Mouse (Mus musculus): Measurements from ENCODE around the gene Fahd2a. TPM values are rescaled to one million over a fixed set of nuclear protein-coding genes. Genes with fewer than 3 reads are reported as not detected.

The Fahd2a gene
- 10 to 100 TPM; 19.1 to 24.8 (median 21.9) TPM for total RNA-seq (2022)

DNA sequence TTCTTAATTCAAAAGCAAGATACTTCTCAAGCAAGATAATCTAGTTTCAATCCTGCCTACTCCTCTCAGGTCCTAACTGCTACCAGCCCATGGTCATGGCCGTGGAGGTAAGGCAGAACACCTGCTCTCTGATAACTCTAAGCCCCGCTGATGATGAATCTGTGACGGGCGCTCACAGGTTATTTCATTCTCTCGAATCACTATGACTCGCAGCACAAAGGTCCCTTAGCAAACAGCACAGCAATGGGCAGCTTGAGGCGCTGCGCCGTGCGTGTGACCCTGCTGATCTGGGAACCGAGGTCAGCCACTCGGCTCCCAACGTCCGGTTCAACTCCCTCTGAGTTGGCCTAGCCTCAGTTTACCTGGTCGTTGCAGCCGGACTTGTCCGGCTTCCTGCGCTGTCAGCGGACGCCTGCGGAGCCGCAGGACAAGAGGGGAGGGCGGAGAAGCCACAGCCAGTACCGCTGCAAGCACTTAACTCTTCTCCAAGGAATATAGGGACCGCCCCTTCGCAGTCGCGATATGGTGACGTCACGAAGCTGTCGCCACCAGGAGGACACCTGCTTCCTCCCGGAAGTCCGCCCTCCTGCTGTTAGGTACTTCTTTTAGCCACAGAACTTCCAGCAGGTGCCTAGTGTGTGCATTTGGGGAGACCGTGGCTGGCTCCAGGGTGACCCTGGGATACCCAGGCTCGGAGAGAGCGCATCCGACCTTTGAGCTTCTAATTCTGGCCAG lies at the start of gene Fahd2a:
Gene Fahd2a, minus strand, starts transcription at position 511 of the 735 bp plus-strand sequence.
- DNase-seq (ENCODE audit: low spot score in 2 of 2), result peak; percentile 82 to 85

DNA sequence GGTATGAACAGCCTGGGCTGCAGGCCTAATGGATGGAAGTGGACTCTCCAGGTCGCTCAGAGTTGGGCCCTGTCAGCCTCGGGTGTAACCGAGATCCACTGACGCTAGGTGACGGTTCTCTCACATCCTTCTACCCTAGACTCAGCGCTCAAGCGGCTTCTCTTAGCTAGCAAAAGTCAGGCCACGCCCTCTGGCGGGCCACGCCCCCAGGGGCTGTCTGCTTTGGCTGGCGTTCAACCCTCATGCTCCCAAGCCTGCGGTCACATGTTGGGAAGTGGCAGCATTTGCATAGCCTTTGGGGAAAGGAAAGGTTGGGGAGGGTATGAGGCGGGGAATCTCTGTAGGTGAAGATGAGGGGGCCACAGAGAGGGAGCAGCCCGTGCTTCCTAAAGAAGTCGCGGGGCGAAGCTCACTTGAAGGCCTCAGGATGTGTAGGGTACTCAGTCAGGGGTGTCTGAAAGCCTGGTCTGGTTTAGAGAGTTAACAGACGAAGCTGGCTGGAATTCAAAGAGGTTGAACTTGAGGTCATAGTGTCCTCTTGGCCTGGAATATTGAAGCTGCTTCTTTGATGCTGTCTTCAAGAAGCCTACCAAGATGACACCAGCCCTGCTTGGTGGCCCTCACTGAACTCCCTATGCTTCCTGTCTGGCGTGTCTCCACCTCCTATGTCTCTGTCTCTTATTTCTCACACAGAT lies 40.3 kb upstream of the Fahd2a start:
- DNase-seq (ENCODE audit: low spot score in 2 of 2), result no peak

DNA sequence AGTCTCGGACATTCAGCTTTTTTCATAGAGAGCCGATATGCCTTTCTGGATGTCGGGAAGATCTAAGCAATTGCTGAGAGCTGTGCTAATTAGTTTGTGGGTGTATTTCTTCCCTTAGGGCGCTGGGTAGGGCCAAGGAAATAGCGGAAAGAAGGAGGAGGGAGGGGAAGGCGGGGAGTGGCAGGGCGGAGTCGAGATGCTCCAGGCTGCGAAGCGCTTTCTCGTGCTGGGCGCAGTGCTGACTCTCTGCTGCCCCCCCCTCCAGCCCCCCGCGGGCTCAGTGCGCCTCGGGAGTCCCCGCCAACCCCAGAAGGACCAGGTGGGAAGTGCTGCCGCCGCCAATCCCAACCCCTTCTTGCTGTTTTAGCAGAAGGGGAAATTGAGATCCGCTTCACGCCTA lies 38.6 kb upstream of the Fahd2a start:
- no peak for DNase-seq (ENCODE audit: low spot score in 2 of 2)

DNA sequence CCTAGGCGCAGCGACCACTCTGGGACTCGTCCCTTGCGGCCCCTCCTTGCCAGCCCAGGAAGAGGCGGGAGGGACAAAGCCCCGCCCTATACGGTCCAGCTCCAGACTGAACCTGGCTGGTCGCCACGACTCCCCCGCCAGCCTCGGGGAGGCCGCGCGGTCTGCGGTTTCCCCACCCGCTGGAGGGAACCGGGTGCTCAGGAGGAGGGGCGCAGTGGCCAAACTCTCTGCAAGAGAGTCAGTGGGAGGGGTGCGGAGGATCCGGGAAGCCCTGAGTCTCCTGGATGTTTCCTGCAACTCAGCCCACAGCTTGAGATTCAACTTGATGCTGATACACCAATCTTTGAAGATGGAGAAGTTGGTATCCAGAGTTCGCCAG lies 38.2 kb upstream of the Fahd2a start:
- no peak for DNase-seq (ENCODE audit: low spot score in 2 of 2)

DNA sequence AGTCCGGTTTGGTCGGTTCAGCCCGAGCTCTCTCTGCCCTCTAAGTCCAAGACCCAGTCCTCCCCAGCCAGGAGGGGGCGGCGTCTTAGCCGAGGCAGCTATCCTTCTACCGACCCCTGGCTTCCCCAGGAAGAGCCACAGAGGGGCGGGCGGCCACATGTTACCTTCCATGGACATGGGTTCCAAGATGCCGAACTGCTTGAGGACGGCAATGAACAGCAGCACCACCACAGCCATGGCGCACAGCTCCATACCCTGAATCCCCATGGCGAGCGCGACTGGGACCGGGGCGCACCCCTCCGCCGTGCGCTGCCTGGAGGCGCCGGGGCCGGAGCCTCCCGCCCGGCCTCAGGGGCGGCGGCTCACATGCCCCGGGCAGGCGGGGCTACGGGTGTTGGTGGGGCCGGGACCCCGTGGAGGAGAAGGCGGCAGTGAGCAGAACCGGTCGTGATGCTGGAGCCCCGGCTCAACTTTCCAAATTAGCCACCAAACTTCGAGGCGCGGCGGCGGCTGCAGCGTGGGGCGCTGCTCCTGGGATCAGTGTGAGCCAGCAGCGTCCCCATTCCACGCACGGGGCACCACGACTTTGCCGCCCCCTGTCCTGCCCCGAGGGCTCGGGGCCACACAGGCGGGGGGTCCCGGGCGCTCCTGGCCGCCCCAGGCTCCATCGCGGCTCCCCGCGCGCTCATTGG lies 37.6 kb upstream of the Fahd2a start:
- DNase-seq (ENCODE audit: low spot score in 2 of 2), result no peak

DNA sequence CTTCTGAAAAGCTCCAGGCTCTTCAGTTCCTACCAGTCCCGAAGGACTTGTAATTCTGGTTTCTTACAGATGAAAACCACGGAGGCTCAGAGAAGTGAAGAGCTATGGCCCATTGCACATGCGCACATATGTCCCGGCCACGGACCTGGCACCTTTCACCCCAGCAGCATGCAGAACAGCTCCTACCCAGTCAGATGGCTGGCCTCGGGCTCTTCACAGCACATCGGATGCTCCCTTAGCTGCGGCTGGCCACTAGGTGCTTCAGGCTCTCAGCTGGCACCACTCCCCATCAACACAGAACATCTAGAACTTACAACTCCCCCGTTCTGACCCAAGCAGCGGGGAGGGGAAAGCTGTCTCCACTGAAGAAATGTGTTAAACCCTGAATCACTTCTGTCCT lies 35.4 kb upstream of the Fahd2a start:
- no peak for DNase-seq (ENCODE audit: low spot score in 2 of 2)

DNA sequence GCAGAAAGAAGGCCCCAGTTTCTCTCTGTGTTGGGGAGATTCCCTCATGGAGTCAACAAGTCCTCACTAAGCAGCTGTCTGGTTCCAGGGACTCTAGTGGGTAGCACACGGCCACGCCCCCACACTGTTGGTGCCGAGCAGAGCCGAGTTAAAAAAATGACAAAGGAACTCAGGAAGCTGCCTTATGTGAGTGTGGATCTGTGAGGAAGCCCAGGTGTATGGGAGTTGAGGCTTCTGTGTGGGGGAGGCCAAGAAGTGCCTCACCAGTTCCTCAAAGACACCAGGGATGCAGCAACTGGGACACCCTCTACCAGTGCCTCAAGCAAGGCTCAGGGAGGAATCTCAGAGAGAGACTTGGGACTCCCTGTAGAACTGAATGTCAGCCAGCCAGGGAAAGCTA lies 34.8 kb upstream of the Fahd2a start:
- DNase-seq (ENCODE audit: low spot score in 2 of 2), result peak in 1 of 2 experiments; percentile 66

DNA sequence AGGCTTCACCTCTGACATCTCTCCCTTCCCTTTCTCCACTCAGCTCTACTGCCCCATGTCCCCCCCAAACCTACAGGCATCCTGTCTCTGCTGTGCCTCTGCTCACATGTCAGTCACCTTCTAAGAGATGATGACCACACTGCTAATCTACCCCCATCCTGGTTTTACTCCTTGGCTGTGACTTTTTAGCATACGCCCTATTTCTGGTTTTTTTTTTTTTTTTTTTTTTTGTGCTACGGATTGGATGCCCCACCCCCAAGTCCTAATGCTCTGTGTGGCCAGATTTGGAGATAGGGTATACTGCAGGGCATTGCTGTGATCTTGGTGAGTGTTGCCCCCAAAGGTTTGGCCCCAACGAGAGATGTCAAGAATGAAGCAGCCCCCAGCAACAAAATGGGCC lies 27.9 kb upstream of the Fahd2a start:
- no peak for DNase-seq (ENCODE audit: low spot score in 2 of 2)

DNA sequence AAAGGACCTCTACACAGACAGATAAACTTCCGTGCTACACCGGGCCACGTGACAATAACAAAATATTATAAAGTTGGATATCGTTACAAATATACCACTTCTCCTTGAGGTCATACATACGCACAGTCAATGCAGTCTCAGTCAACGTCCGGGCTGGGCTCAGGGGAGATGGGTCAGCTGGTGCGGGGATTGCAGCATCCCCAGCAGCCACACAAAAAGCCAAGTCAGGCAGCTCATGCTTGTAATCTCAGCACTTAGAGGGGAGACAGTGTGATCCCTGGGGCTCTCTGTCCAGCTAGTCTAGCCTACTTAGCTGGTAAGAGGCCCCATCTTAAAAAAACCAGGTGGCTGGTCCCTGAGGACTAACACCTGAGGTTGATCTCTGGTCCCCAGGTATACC lies 26.9 kb upstream of the Fahd2a start:
- no peak for DNase-seq (ENCODE audit: low spot score in 2 of 2)

DNA sequence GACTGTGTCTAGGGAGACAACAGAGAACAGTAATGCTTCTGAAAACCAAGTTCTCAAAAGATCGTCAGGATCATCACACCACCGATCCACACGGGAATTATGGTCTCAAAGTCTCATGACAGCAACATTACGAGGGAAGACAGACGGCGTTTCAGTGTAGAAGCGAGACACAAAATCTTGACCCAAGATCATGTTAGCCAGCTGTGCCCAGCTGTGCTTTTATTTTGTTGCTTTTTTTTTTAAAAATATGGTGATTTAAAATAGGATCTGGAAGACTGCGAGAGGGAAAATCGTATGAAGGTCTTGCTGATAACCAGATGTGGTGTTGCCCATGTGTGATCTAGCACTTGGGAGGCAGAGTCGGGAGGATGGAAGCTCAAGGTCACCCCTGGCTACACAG lies 26.3 kb upstream of the Fahd2a start:
- DNase-seq (ENCODE audit: low spot score in 2 of 2), result no peak

DNA sequence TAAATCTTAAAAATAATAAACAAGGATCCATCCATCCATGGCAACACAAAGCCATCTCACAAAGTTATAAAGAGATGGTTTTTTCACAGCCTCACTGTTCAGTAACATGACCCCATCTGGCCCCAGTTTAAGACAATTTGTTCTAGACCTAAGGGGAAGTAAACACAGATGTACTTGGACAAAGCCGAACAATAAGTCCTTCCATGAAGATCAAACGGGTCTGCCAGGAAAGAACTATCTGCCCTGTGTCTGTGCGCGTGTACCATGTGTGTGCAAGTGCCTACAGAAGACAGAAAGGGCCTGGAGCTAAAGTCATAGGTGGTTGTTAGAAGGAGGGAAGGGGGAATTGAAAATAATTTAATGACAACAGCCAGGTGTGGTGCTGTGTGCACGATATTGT lies 25.8 kb upstream of the Fahd2a start:
- no peak for DNase-seq (ENCODE audit: low spot score in 2 of 2)

DNA sequence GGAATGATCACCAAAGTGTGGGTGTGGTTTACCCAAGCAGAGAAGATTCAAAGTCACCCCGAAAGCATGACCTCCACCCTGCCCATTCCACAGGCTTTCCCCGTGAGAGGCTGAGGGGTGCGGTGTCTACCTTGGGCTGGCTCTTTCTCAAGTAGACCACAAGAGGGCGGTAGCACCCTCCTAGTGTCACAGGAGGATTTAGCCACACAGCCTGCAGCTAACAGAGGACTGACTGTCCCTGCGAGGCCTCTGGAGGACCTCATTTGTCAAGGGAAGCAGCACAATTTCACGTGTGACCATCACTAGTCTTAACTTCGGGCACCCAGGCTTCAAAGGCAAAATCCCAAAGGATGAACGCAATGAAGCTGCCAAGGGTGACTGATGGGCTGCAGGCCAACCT lies 17.9 kb upstream of the Fahd2a start:
- no peak for DNase-seq (ENCODE audit: low spot score in 2 of 2)

DNA sequence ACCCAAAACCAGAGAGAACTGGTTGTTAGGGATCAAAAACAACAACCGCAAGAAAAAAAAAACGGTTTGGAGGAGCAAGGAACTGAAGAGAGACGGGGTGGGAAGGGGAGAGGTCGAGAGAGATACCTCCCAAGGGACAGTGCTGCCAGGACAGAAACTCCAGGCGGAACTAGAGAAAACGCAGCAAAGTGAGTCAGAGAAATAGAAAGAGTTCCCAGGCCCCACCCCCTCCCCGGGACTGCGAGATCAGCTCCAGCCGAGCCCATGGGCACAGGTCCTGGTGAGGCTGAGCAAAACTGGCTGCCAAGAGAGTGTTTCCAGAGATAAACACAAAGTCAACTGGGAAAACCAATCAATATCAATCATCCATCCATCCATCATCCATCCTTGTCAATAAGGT lies 17.0 kb upstream of the Fahd2a start:
- DNase-seq (ENCODE audit: low spot score in 2 of 2), result no peak

DNA sequence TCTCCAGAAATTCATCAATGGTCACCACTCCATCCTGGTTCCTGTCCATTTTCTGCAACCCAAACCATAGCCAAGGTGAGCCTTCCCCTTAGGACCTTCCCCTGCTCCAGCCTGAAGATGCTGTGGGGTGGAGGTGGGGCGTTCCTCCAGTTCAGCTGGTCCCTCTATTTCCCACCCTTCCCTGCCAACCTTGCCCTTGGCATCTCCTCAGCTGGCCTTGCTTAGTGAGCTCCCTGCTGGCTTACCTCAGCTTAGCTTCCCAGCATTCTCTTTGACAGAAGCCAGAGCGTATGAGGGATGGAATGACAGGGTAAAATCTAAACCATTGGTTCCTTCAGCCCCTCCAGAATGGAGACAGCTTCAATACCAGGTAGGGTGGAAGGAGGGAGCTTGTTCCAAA lies 15.0 kb upstream of the Fahd2a start:
- no peak for DNase-seq (ENCODE audit: low spot score in 2 of 2)

DNA sequence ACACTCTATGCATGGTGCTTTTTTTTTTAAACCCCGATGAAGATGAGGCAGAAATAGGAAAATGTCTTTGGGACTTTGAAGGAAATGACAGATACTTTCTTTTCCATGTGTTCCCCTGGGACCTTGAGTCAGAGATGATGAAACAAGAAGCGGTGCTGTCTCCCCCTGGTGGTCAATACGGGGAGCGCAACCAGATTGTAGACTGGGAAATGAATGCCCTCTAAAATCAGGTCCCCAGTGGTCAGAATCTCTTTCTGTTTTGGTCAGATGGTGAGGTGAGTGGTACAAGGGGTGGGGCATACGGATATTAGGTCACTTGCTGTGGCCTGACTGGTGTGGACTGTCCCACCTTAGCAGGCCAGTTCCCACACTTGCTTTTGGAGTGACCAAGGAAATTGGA lies 9.4 kb upstream of the Fahd2a start:
- DNase-seq (ENCODE audit: low spot score in 2 of 2), result peak in 1 of 2 experiments; percentile 71

DNA sequence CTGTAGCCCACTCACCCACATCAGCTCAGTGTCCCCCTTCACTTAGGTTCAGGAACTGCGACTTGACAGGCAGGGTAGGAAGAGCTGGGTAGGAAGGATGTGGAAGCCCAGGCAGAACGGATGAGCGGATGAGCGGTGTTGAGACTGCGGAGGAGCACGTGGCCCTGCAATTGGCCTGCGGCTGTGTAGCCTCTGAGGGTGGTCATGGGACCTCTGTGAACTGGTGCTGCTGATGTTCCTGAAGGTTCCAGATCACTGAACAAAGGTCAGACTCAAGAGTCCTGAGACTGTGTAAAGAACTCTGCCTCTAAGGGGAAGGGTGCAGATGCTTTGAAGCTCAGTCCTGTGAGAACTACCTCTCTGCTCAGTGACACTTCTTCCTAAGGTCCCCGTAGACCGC lies 8.8 kb upstream of the Fahd2a start:
- no peak for DNase-seq (ENCODE audit: low spot score in 2 of 2)

DNA sequence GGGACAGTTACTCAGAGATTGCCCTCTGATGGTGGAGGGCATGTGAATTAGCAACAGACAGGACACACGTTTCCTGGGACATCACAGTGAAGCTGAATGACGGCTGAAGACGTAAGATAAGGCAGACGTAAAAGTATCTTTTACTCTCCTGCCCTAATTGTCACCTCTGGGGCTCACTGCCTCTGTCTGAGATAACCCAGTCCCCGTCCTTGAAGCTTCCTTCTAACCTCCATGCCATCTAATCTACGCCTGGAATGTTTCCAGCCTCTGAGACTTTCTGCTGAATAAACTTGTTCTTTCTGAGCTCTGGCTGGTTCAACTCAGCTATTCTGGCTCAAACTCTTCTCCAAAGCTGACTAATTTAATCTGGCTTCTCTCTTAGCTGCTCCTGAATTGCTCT lies 7.4 kb upstream of the Fahd2a start:
- no peak for DNase-seq (ENCODE audit: low spot score in 2 of 2)

DNA sequence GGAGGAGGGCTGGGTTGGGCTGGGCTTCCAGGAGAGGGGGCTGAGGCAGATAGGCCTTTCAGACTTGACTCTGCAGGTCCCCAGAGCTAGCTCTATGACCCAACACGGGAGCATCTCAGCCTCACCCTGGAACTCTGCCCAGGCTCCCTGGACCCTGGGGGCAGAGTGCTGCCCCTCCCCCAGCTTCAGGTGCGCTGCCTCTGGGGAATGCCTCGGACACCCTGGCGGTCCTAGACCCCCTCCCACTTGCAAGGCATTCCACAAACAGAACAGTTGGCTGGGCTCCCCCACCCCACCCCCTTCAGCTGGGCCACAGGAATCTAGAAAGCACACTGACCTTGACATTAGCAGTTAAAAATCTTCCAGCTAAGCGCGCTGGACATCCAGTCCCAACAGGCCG lies 5.3 kb upstream of the Fahd2a start:
- DNase-seq (ENCODE audit: low spot score in 2 of 2), result no peak

DNA sequence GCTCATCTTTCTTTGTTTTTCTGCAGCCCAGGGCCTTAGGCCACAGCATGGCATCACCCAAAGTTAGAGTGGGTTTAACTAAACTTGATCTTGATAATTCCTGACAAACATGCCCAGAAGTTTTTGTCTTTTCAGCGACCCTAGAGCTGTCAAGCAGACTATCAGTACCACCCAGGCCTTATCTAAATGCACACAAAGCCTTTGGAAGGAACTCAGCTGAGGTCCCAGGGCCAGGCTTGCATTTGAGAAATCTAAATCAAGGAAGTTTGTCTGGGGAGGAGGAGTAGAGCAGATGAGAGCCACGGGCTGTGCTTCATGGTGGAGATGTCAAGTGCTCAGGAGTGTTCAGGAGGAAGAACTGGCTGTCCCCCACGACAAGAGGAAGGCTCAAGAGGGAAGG lies 2.5 kb upstream of the Fahd2a start:
- DNase-seq (ENCODE audit: low spot score in 2 of 2), result no peak

DNA sequence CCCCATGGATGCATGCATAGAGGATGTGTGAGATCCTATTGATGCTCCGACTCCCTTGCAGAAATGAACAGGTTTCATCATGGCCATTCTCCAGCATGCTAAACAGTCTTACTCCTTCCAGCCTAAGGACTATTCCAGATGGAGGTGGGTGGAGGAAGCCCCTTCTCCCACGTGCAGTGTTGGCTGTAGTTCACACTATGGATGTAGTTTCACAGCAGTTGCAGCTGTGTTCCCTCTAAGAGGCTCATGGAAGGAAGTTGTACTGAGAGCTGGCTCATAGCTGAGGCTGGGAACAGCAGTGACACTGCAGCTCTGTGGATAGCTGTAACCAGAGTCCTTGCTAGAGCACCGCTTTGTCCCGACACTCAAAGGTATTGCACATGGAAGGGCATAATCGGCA lies 6.7 kb downstream of the Fahd2a start:
- DNase-seq (ENCODE audit: low spot score in 2 of 2), result peak in 1 of 2 experiments; percentile 63

DNA sequence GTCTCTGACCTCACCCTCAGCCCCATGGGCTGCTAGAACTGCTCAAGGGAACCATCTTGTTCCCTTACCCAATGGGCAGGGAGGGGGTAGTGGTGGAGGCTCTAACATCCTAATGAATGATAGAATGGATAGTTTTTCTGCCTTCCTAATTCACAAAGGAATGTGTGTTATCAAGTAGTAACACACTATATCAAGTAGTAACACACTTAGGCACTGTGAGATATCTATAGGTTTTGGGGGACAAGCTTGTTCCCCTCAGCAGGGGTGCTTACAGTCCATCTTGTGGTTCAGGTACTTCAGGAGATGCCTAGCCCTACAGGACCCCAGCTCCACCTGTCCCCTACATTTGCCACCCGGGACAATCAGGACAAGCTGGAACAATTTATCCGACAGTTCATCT lies 8.8 kb downstream of the Fahd2a start:
- DNase-seq (ENCODE audit: low spot score in 2 of 2), result no peak

DNA sequence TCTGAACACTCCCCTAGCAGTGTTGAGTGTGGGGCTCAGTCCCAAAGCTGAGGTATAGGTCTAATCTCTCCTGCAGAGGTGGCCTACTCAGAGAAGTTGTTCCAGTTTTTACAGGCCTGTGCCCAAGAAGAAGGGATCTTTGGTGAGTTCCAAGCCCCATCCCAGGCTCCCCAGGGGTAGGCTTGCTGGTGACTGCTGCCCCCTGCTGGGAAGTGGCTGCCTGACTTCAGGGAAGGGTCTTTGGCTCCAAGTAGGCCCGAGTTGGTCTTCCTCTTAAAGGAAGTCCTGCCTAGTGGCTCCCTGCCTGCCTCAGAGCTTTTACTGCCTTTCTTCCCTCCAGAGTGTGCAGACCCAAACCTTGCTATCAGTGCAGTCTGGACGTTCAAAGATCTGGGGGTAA lies 9.2 kb downstream of the Fahd2a start:
- no peak for DNase-seq (ENCODE audit: low spot score in 2 of 2)
